Mouse (Mus musculus) midbrain, embryonic 15.5 days (tissue): ENCODE data around the gene Rnf223. TPM values are rescaled to one million over a fixed set of nuclear protein-coding genes. Genes with fewer than 3 reads are reported as not detected.
"Not testable (repeated sequence)": the region's sequence is repeated elsewhere in the genome, so short reads cannot be mapped to it uniquely, and the experiment has no call there.

Experiments
- ATAC-seq: fragments of 200-750 bp; cut with Nextera tagmentation; replicated peaks from 2 replicates; pipeline ENCODE4 v1.8.0; 2017; ENCODE audit warnings: moderate TSS enrichment
- H3K27ac ChIP-seq: fragments of 300-500 bp; sonication (generic); 2 replicates; pipeline ENCODE4 v1.5.1; 2015; ENCODE audit warnings: mild to moderate bottlenecking, inconsistent platforms
- H3K27me3 ChIP-seq: fragments of 300-500 bp; sonication (generic); replicated peaks from 2 replicates; pipeline ENCODE4 v1.6.1; 2015; ENCODE audit warnings: inconsistent platforms
- H3K36me3 ChIP-seq: fragments of 300-500 bp; sonication (generic); replicated peaks from 2 replicates; pipeline ENCODE4 v1.6.1; 2015; ENCODE audit warnings: inconsistent platforms
- H3K4me1 ChIP-seq: fragments of 300-500 bp; sonication (generic); 2 replicates; pipeline ENCODE4 v1.6.1; 2015; ENCODE audit warnings: inconsistent platforms
- H3K4me2 ChIP-seq: fragments of 300-500 bp; sonication (generic); 2 replicates; pipeline ENCODE4 v1.6.1; 2015; ENCODE audit warnings: inconsistent platforms, mild to moderate bottlenecking, moderate library complexity
- H3K4me3 ChIP-seq: fragments of 300-500 bp; sonication (generic); 2 replicates; pipeline ENCODE4 v1.5.1; 2015; ENCODE audit warnings: mild to moderate bottlenecking, inconsistent platforms
- H3K9ac ChIP-seq: fragments of 300-500 bp; sonication (generic); 2 replicates; pipeline ENCODE4 v1.6.1; 2015; ENCODE audit warnings: mild to moderate bottlenecking, inconsistent platforms
- H3K9me3 ChIP-seq: fragments of 300-500 bp; sonication (generic); 2 replicates; pipeline ENCODE4 v1.6.1; 2016; ENCODE audit warnings: inconsistent platforms
- WGBS: fragments of 180-500 bp; shearing (Covaris S2); methylation state at CpG from one replicate; pipeline ENCODE4 v1.1.7; 2015; ENCODE audit warnings: mixed read lengths; 5-methylcytosine and 5-hydroxymethylcytosine counted together
- polyA plus RNA-seq: library from polyadenylated mRNA; unstranded; fragments of >200 nt; fragmentation: Nextera tagmentation; extraction: Ambion mirVana; gene quantifications from 2 replicates; pipeline ENCODE4 v1.2.1, GENCODE M21; 2015

Gene Rnf223
- polyA plus RNA-seq, 1 experiment from 2014 or later = 0.62 TPM

- H3K9ac ChIP-seq = no peak overlapping the region
- no peak overlapping the region for H3K27ac ChIP-seq
- no peaks in the 10 kb centered on the region for H3K36me3 ChIP-seq
- H3K4me1 ChIP-seq = no peaks in the 10 kb centered on the region
- ATAC-seq = no peak
- no peak overlapping the region for H3K4me3 ChIP-seq
- no peaks in the 10 kb centered on the region for H3K9me3 ChIP-seq
- WGBS = 92% methylated on average over 13 of the region's 13 CpGs
- no peaks in the 10 kb centered on the region for H3K27me3 ChIP-seq
- H3K4me2 ChIP-seq = no peak overlapping the region
Observed at GRCm38 (mm10) chr4:156135112-156135511, 4.8 kb downstream of the Rnf223 start.

GRCm38 (mm10) chr4:156135801-156136200 lies 5.5 kb downstream of the Rnf223 start:
- no peak overlapping the region for H3K4me3 ChIP-seq
- no peaks in the 10 kb centered on the region for H3K36me3 ChIP-seq
- H3K4me1 ChIP-seq = no peaks in the 10 kb centered on the region
- H3K27ac ChIP-seq = no peak overlapping the region
- no peak overlapping the region for H3K4me2 ChIP-seq
- no peaks in the 10 kb centered on the region for H3K27me3 ChIP-seq
- WGBS = 96% methylated on average over 14 of the region's 14 CpGs
- H3K9me3 ChIP-seq = no peaks in the 10 kb centered on the region
- ATAC-seq = no peak
- no peak overlapping the region for H3K9ac ChIP-seq

- Histone ChIP-seq H3K27me3 (no peaks in the 10 kb centered on the region), H3K4me2 (no peak overlapping the region), H3K27ac (no peak overlapping the region), H3K9ac (no peak overlapping the region), H3K9me3 (no peaks in the 10 kb centered on the region), H3K4me3 (no peak overlapping the region), H3K4me1 (no peaks in the 10 kb centered on the region), H3K36me3 (no peaks in the 10 kb centered on the region)
- 96% methylated on average over 30 of the region's 30 CpGs for WGBS
- ATAC-seq = no peak
Observed at GRCm38 (mm10) chr4:156136285-156137100, 6.2 kb downstream of the Rnf223 start.

- not testable (repeated sequence) for H3K4me3 ChIP-seq, H3K27me3 ChIP-seq, ATAC-seq, H3K27ac ChIP-seq, H3K9me3 ChIP-seq, H3K4me1 ChIP-seq, H3K36me3 ChIP-seq, H3K9ac ChIP-seq, H3K4me2 ChIP-seq
- WGBS = 88% methylated on average over 10 of the region's 10 CpGs
Observed at GRCm38 (mm10) chr4:156150887-156151286, 20.6 kb downstream of the Rnf223 start.

GRCm38 (mm10) chr4:156154771-156155170 lies 24.5 kb downstream of the Rnf223 start:
- no peaks in the 10 kb centered on the region for H3K27me3 ChIP-seq
- H3K9ac ChIP-seq = no peak overlapping the region
- H3K27ac ChIP-seq = no peak overlapping the region
- H3K4me2 ChIP-seq = no peak overlapping the region
- H3K36me3 ChIP-seq = no peaks in the 10 kb centered on the region
- H3K9me3 ChIP-seq = peaks cover 4% of the 10 kb centered on the region; the same call in 1 of the 2 replicates
- H3K4me1 ChIP-seq = no peaks in the 10 kb centered on the region
- ATAC-seq = no peak
- H3K4me3 ChIP-seq = no peak overlapping the region
- WGBS = 95% methylated on average over 3 of the region's 3 CpGs

- no peak overlapping the region for H3K9ac ChIP-seq
- WGBS = 90% methylated on average over 9 of the region's 9 CpGs
- no peaks in the 10 kb centered on the region for H3K27me3 ChIP-seq
- no peaks in the 10 kb centered on the region for H3K9me3 ChIP-seq
- H3K4me1 ChIP-seq = no peaks in the 10 kb centered on the region
- H3K36me3 ChIP-seq = peaks cover 83% of the 10 kb centered on the region
- no peak for ATAC-seq
- H3K4me3 ChIP-seq = no peak overlapping the region
- H3K27ac ChIP-seq = no peak overlapping the region
- no peak overlapping the region for H3K4me2 ChIP-seq
Observed at GRCm38 (mm10) chr4:156166477-156166876, 36.2 kb downstream of the Rnf223 start.

- ATAC-seq = no peak
Observed at GRCm38 (mm10) chr4:156168611-156169010, 38.3 kb downstream of the Rnf223 start.

GRCm38 (mm10) chr4:156169129-156169528 lies 38.8 kb downstream of the Rnf223 start:
- Histone ChIP-seq H3K9ac (no peak overlapping the region), H3K27me3 (no peaks in the 10 kb centered on the region), H3K4me1 (no peaks in the 10 kb centered on the region), H3K4me3 (no peak overlapping the region), H3K9me3 (no peaks in the 10 kb centered on the region), H3K4me2 (no peak overlapping the region), H3K36me3 (peaks cover 93% of the 10 kb centered on the region), H3K27ac (no peak overlapping the region)
- ATAC-seq = no peak; the same call in 1 of the 2 replicates
- whole genome bisulfite sequencing = 97% methylated on average over 10 of the region's 10 CpGs

More at GRCm38 (mm10) chr4:156168611-156169010, 38.3 kb downstream of the Rnf223 start:
- no peak overlapping the region for H3K4me2 ChIP-seq
- H3K9me3 ChIP-seq = no peaks in the 10 kb centered on the region
- 95% methylated on average over 8 of the region's 8 CpGs for WGBS
- peaks cover 92% of the 10 kb centered on the region for H3K36me3 ChIP-seq
- H3K4me1 ChIP-seq = no peaks in the 10 kb centered on the region
- H3K27ac ChIP-seq = no peak overlapping the region
- H3K9ac ChIP-seq = no peak overlapping the region
- H3K4me3 ChIP-seq = no peak overlapping the region
- no peaks in the 10 kb centered on the region for H3K27me3 ChIP-seq

- no peak for ATAC-seq
- no peak overlapping the region for H3K9ac ChIP-seq
- H3K4me2 ChIP-seq = no peak overlapping the region
- 97% methylated on average over 11 of the region's 11 CpGs for WGBS
- H3K27ac ChIP-seq = no peak overlapping the region
- no peaks in the 10 kb centered on the region for H3K9me3 ChIP-seq
- H3K27me3 ChIP-seq = no peaks in the 10 kb centered on the region
- H3K4me3 ChIP-seq = no peak overlapping the region
- peaks cover 98% of the 10 kb centered on the region for H3K36me3 ChIP-seq
- no peaks in the 10 kb centered on the region for H3K4me1 ChIP-seq
Observed at GRCm38 (mm10) chr4:156171828-156172227, 41.5 kb downstream of the Rnf223 start.

- Histone ChIP-seq H3K4me1 (peaks cover 30% of the 10 kb centered on the region), H3K36me3 (peaks cover 66% of the 10 kb centered on the region), H3K4me3 (no peak overlapping the region), H3K27me3 (no peaks in the 10 kb centered on the region), H3K27ac (no peak overlapping the region), H3K9me3 (no peaks in the 10 kb centered on the region), H3K4me2 (no peak overlapping the region), H3K9ac (no peak overlapping the region)
- no peak for ATAC-seq
- 89% methylated on average over 9 of the region's 9 CpGs for WGBS
Observed at GRCm38 (mm10) chr4:156177630-156178029, 47.3 kb downstream of the Rnf223 start.

Other genes starting within 250 kb of the Rnf223 start
- 60.1 and 66.6 TPM in 2 replicates for gene Pusl1, start 238.7 kb upstream of the Rnf223 start, polyA plus RNA-seq
- 88.3 and 89.8 TPM in 2 replicates for gene Acap3, start 238.7 kb upstream of the Rnf223 start, polyA plus RNA-seq
- 115 and 118 TPM in 2 replicates for gene Ube2j2, start 186.7 kb upstream of the Rnf223 start, polyA plus RNA-seq
- gene C1qtnf12, start 168.2 kb upstream of the Rnf223 start, polyA plus RNA-seq = 6.8 and 9.5 TPM in 2 replicates
- gene B3galt6, start 137.9 kb upstream of the Rnf223 start, polyA plus RNA-seq = 38.5 and 38.9 TPM in 2 replicates
- 113 and 118 TPM in 2 replicates for gene Sdf4, start 137.6 kb upstream of the Rnf223 start, polyA plus RNA-seq
- gene Tnfrsf4, start 116.7 kb upstream of the Rnf223 start, polyA plus RNA-seq = 0.56 and 0.83 TPM in 2 replicates
- gene Tnfrsf18, start 104.3 kb upstream of the Rnf223 start, polyA plus RNA-seq = 3.2 and 3.6 TPM in 2 replicates
- gene Ttll10, start 71.1 kb upstream of the Rnf223 start, polyA plus RNA-seq = not detected in 2 replicates
- 37.6 TPM in 2 replicates for gene 9430015G10Rik, start 20.5 kb upstream of the Rnf223 start, polyA plus RNA-seq
- gene Agrn, start 67.0 kb downstream of the Rnf223 start, polyA plus RNA-seq = 141 and 142 TPM in 2 replicates
- gene Isg15, start 70.3 kb downstream of the Rnf223 start, polyA plus RNA-seq = 2.2 and 3.8 TPM in 2 replicates
- 4.0 and 4.9 TPM in 2 replicates for gene AW011738, start 72.8 kb downstream of the Rnf223 start, polyA plus RNA-seq
- 2.2 and 2.4 TPM in 2 replicates for gene Perm1, start 85.4 kb downstream of the Rnf223 start, polyA plus RNA-seq
- 29.1 and 30.1 TPM in 2 replicates for gene Plekhn1, start 104.3 kb downstream of the Rnf223 start, polyA plus RNA-seq
- 56.6 and 60.4 TPM in 2 replicates for gene Noc2l, start 105.5 kb downstream of the Rnf223 start, polyA plus RNA-seq
- gene Samd11, start 125.1 kb downstream of the Rnf223 start, polyA plus RNA-seq = 4.8 and 5.5 TPM in 2 replicates
- not detected in 2 replicates for gene Vmn2r-ps159, start 200.6 kb downstream of the Rnf223 start, polyA plus RNA-seq